Mouse (Mus musculus) ES-E14 (cell line): ENCODE data around the gene Actn2.

Experiments
- HCFC1 ChIP-seq: IDR thresholded peaks from 2 replicates; pipeline ENCODE4 v1.6.1; 2012; ENCODE audit warnings: low read length, inconsistent platforms, borderline replicate concordance; ENCODE audit not compliant: insufficient read depth
- MAFK ChIP-seq: IDR thresholded peaks from 2 replicates; pipeline ENCODE4 v1.6.1; 2014; ENCODE audit warnings: mild to moderate bottlenecking, low read depth, low read length, inconsistent platforms; ENCODE audit not compliant: insufficient read depth
- ZNF384 ChIP-seq: IDR thresholded peaks from 2 replicates; pipeline ENCODE4 v1.6.1; 2012; ENCODE audit warnings: low read depth, low read length, inconsistent platforms

DNA sequence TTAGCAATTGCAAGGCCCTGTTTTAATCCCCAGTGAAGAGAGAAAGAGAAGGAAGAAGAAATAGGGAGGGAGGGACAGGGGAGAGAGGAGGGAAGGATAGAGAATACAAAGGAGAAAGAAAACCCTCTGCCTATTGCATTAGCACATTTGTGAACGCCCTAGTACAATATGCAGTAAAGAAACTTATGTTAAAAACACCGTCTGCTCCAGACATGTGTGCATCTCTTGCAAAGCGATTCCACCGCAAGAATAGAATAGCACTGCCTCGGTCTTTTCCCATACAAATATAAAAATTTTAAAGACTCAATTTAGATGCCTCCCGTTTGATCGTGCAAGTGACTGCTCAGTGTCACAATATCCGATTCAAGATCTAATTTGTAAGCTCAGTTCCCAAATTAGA, 32.1 kb downstream of the Actn2 start:
- TF ChIP-seq MAFK (no peak), HCFC1 (no peak), ZNF384 (no peak)
